Mouse (Mus musculus) neural tube, embryonic 13.5 days (tissue): ENCODE measurements around the gene Zfp358. TPM values are rescaled to one million over a fixed set of nuclear protein-coding genes. Genes with fewer than 3 reads are reported as not detected.

ENCODE experiments used
- ATAC-seq: fragments of 200-750 bp; cut with Nextera tagmentation; 2 replicates; pipeline ENCODE4 v1.8.0; 2017; ENCODE audit warnings: low read depth, mild to moderate bottlenecking, moderate TSS enrichment, moderate library complexity
- H3K27ac ChIP-seq: fragments of 300-500 bp; sonication (generic); replicated peaks from 2 replicates; pipeline ENCODE4 v1.5.1; 2015; ENCODE audit warnings: moderate library complexity, mild to moderate bottlenecking, inconsistent platforms
- H3K27me3 ChIP-seq: fragments of 300-500 bp; sonication (generic); 2 replicates; pipeline ENCODE4 v1.6.1; 2015; ENCODE audit warnings: mild to moderate bottlenecking, inconsistent platforms
- H3K36me3 ChIP-seq: fragments of 300-500 bp; sonication (generic); 2 replicates; pipeline ENCODE4 v1.6.1; 2015; ENCODE audit warnings: mild to moderate bottlenecking, inconsistent platforms
- H3K4me1 ChIP-seq: fragments of 300-500 bp; sonication (generic); replicated peaks from 2 replicates; pipeline ENCODE4 v1.6.1; 2015; ENCODE audit warnings: inconsistent platforms
- H3K4me2 ChIP-seq: fragments of 300-500 bp; sonication (generic); 2 replicates; pipeline ENCODE4 v1.6.1; 2015; ENCODE audit warnings: inconsistent platforms, mild to moderate bottlenecking, moderate library complexity
- H3K4me3 ChIP-seq: fragments of 300-500 bp; sonication (generic); 2 replicates; pipeline ENCODE4 v1.5.1; 2015; ENCODE audit warnings: mild to moderate bottlenecking, inconsistent platforms
- H3K9ac ChIP-seq: fragments of 300-500 bp; sonication (generic); 2 replicates; pipeline ENCODE4 v1.6.1; 2015; ENCODE audit warnings: moderate library complexity, mild to moderate bottlenecking, inconsistent platforms
- H3K9me3 ChIP-seq: fragments of 300-500 bp; sonication (generic); 2 replicates; pipeline ENCODE4 v1.6.1; 2016; ENCODE audit warnings: inconsistent platforms
- WGBS: fragments of 180-500 bp; shearing (Covaris S2); methylation state at CpG from one replicate; pipeline ENCODE4 v1.1.7; 2015; 5-methylcytosine and 5-hydroxymethylcytosine counted together
- polyA plus RNA-seq: library from polyadenylated mRNA; unstranded; fragments of >200 nt; fragmentation: Nextera tagmentation; extraction: Ambion mirVana; gene quantifications from 2 replicates; pipeline ENCODE4 v1.2.1, GENCODE M21; 2015

Zfp358 gene
- polyA plus RNA-seq, result 76.4 and 77.7 TPM in 2 replicates

- ATAC-seq, result peak; percentile 91
- Histone ChIP-seq H3K27me3 (no peaks in the 10 kb centered on the region), H3K9me3 (peaks cover 7% of the 10 kb centered on the region; the same call in 1 of the 2 replicates), H3K9ac (peak within 1 kb of the TSS; percentile 95), H3K27ac (peak within 1 kb of the TSS; percentile 91), H3K4me1 (peaks cover 33% of the 10 kb centered on the region), H3K4me3 (peak within 1 kb of the TSS; percentile 72), H3K4me2 (peak within 1 kb of the TSS; percentile 90), H3K36me3 (peaks cover 34% of the 10 kb centered on the region)
- WGBS, result under 1% methylated on average over 51 of the region's 64 CpGs
These were observed at the start of gene Zfp358 for GRCm38 (mm10) chr8:3492901-3493844. Gene Zfp358, plus strand, starts transcription at chr8:3493138.

GRCm38 (mm10) chr8:3449226-3449625 is 43.7 kb upstream of the Zfp358 start:
- Histone ChIP-seq H3K9me3 (no peaks in the 10 kb centered on the region), H3K4me1 (no peaks in the 10 kb centered on the region), H3K36me3 (peaks cover 95% of the 10 kb centered on the region), H3K27ac (no peak overlapping the region), H3K4me3 (no peak overlapping the region), H3K9ac (no peak overlapping the region), H3K4me2 (no peak overlapping the region), H3K27me3 (no peaks in the 10 kb centered on the region)
- no peak for ATAC-seq
- 91% methylated on average over 2 of the region's 2 CpGs for WGBS

- H3K36me3 ChIP-seq, result peaks cover 97% of the 10 kb centered on the region
- 36% methylated on average over 5 of the region's 5 CpGs for WGBS
- no peak overlapping the region for H3K4me2 ChIP-seq
- H3K27ac ChIP-seq, result no peak overlapping the region
- H3K9me3 ChIP-seq, result no peaks in the 10 kb centered on the region
- H3K27me3 ChIP-seq, result no peaks in the 10 kb centered on the region
- H3K4me1 ChIP-seq, result no peaks in the 10 kb centered on the region
- no peak overlapping the region for H3K9ac ChIP-seq
- ATAC-seq, result peak; percentile 47; the same call in 1 of the 2 replicates
- no peak overlapping the region for H3K4me3 ChIP-seq
These were observed 42.3 kb upstream of the Zfp358 start for GRCm38 (mm10) chr8:3450670-3451069.

GRCm38 (mm10) chr8:3451992-3452391 is 40.9 kb upstream of the Zfp358 start:
- Histone ChIP-seq H3K4me1 (no peaks in the 10 kb centered on the region), H3K27me3 (no peaks in the 10 kb centered on the region), H3K36me3 (peaks cover 98% of the 10 kb centered on the region), H3K9ac (no peak overlapping the region), H3K4me2 (no peak overlapping the region), H3K4me3 (no peak overlapping the region), H3K9me3 (no peaks in the 10 kb centered on the region), H3K27ac (no peak overlapping the region)
- WGBS, result 98% methylated on average over 25 of the region's 25 CpGs
- no peak for ATAC-seq

GRCm38 (mm10) chr8:3463248-3463647 is 29.7 kb upstream of the Zfp358 start:
- 86% methylated on average over 2 of the region's 2 CpGs for WGBS
- Histone ChIP-seq H3K4me2 (no peak overlapping the region), H3K4me3 (no peak overlapping the region), H3K9me3 (no peaks in the 10 kb centered on the region), H3K4me1 (peaks cover 13% of the 10 kb centered on the region), H3K27ac (no peak overlapping the region), H3K27me3 (no peaks in the 10 kb centered on the region), H3K36me3 (peaks cover 14% of the 10 kb centered on the region; the same call in 1 of the 2 replicates), H3K9ac (no peak overlapping the region)
- no peak for ATAC-seq

GRCm38 (mm10) chr8:3464309-3464708 is 28.6 kb upstream of the Zfp358 start:
- H3K4me1 ChIP-seq, result peaks cover 14% of the 10 kb centered on the region
- no peaks in the 10 kb centered on the region for H3K27me3 ChIP-seq
- H3K36me3 ChIP-seq, result 0 out of 2 replicates have a peak, but pooled peaks cover 3% of the 10 kb centered on the region
- H3K9me3 ChIP-seq, result no peaks in the 10 kb centered on the region
- H3K27ac ChIP-seq, result no peak overlapping the region
- WGBS, result 51% methylated on average over 5 of the region's 5 CpGs
- no peak overlapping the region for H3K9ac ChIP-seq
- H3K4me3 ChIP-seq, result no peak overlapping the region
- H3K4me2 ChIP-seq, result no peak overlapping the region
- no peak for ATAC-seq

GRCm38 (mm10) chr8:3467006-3467885 is 25.7 kb upstream of the Zfp358 start, which contains the start of gene Pex11g:
Gene Pex11g, minus strand, starts transcription at chr8:3467680.
- Histone ChIP-seq H3K4me3 (peak within 1 kb of the TSS; percentile 45), H3K36me3 (no peaks in the 10 kb centered on the region), H3K27me3 (no peaks in the 10 kb centered on the region), H3K4me1 (peaks cover 14% of the 10 kb centered on the region), H3K9ac (peak within 1 kb of the TSS; percentile 75), H3K4me2 (peak within 1 kb of the TSS; percentile 65), H3K9me3 (no peaks in the 10 kb centered on the region), H3K27ac (peak within 1 kb of the TSS; percentile 79)
- ATAC-seq, result peak; percentile 91
- 9% methylated on average over 32 of the region's 32 CpGs for WGBS

- peak; percentile 11; the same call in 1 of the 2 replicates for ATAC-seq
- H3K27me3 ChIP-seq, result no peaks in the 10 kb centered on the region
- peak overlapping the region; percentile 65 for H3K4me2 ChIP-seq
- peak overlapping the region; percentile 45 for H3K4me3 ChIP-seq
- H3K36me3 ChIP-seq, result no peaks in the 10 kb centered on the region
- no peaks in the 10 kb centered on the region for H3K9me3 ChIP-seq
- peaks cover 14% of the 10 kb centered on the region for H3K4me1 ChIP-seq
- 55% methylated on average over 9 of the region's 9 CpGs for WGBS
- H3K27ac ChIP-seq, result peak overlapping the region; percentile 79
- peak overlapping the region; percentile 75 for H3K9ac ChIP-seq
These were observed 24.9 kb upstream of the Zfp358 start for GRCm38 (mm10) chr8:3467886-3468545.

GRCm38 (mm10) chr8:3468838-3469237 is 24.1 kb upstream of the Zfp358 start:
- 91% methylated on average over 1 of the region's 1 CpGs for whole genome bisulfite sequencing
- Histone ChIP-seq H3K9me3 (no peaks in the 10 kb centered on the region), H3K4me3 (no peak overlapping the region), H3K27me3 (no peaks in the 10 kb centered on the region; the same call in 1 of the 2 replicates), H3K27ac (no peak overlapping the region), H3K4me2 (no peak overlapping the region), H3K36me3 (no peaks in the 10 kb centered on the region), H3K9ac (no peak overlapping the region), H3K4me1 (peaks cover 14% of the 10 kb centered on the region)
- no peak for ATAC-seq

- Histone ChIP-seq H3K4me1 (peaks cover 14% of the 10 kb centered on the region), H3K27ac (no peak within 1 kb of the TSS), H3K9me3 (no peaks in the 10 kb centered on the region), H3K9ac (no peak within 1 kb of the TSS), H3K36me3 (no peaks in the 10 kb centered on the region), H3K4me3 (no peak within 1 kb of the TSS), H3K27me3 (peaks cover 6% of the 10 kb centered on the region; the same call in 1 of the 2 replicates), H3K4me2 (no peak within 1 kb of the TSS)
- no peak for ATAC-seq
These were observed 22.4 kb upstream of the Zfp358 start, which contains the start of gene Tex45 for GRCm38 (mm10) chr8:3470562-3470961. Gene Tex45, plus strand, starts transcription at chr8:3470862.

- WGBS, result 25% methylated on average over 37 of the region's 37 CpGs
- peak; percentile 66 for ATAC-seq
- H3K27me3 ChIP-seq, result peaks cover 15% of the 10 kb centered on the region; the same call in 1 of the 2 replicates
These were observed 17.1 kb upstream of the Zfp358 start for GRCm38 (mm10) chr8:3475715-3476429.

More at GRCm38 (mm10) chr8:3475715-3476429, 17.1 kb upstream of the Zfp358 start:
- no peaks in the 10 kb centered on the region for H3K9me3 ChIP-seq
- H3K4me1 ChIP-seq, result 0 out of 2 replicates have a peak, but pooled peaks cover 3% of the 10 kb centered on the region
- H3K9ac ChIP-seq, result peak overlapping the region; percentile 54
- no peaks in the 10 kb centered on the region for H3K36me3 ChIP-seq
- H3K4me3 ChIP-seq, result peak overlapping the region; percentile 33
- H3K4me2 ChIP-seq, result peak overlapping the region; percentile 54
- no peak overlapping the region for H3K27ac ChIP-seq
